Mouse (Mus musculus) testis, adult 2 months (tissue): ENCODE measurements around the gene Cela3a. TPM values are rescaled to one million over a fixed set of nuclear protein-coding genes. Genes with fewer than 3 reads are reported as not detected.

Source experiments
- H3K27ac ChIP-seq: fragments of 200-500 bp; 2 replicates; pipeline ENCODE4 v1.5.1; 2012; ENCODE audit warnings: low read depth, low read length; ENCODE audit not compliant: control insufficient read depth, insufficient read depth
- H3K27me3 ChIP-seq: fragments of 200-500 bp; 2 replicates; pipeline ENCODE4 v1.6.1; 2012; ENCODE audit warnings: mild to moderate bottlenecking, low read length, moderate library complexity; ENCODE audit not compliant: control insufficient read depth, insufficient read depth
- H3K36me3 ChIP-seq: fragments of 200-500 bp; 2 replicates; pipeline ENCODE4 v1.6.1; 2012; ENCODE audit warnings: mild to moderate bottlenecking, low read length; ENCODE audit not compliant: control insufficient read depth, insufficient read depth
- H3K4me1 ChIP-seq: fragments of 200-500 bp; 2 replicates; pipeline ENCODE4 v1.6.1; 2012; ENCODE audit warnings: low read length; ENCODE audit not compliant: control insufficient read depth, insufficient read depth
- H3K4me3 ChIP-seq: fragments of 200-500 bp; 2 replicates; pipeline ENCODE4 v1.5.1; 2012; ENCODE audit warnings: low read depth, mild to moderate bottlenecking, low read length, moderate library complexity, mixed read lengths; ENCODE audit not compliant: control insufficient read depth
- CTCF ChIP-seq: fragments of 200-500 bp; IDR thresholded peaks from 2 replicates; pipeline ENCODE4 v1.5.1; 2012; ENCODE audit warnings: low read depth, mild to moderate bottlenecking, inconsistent platforms, low read length, moderate library complexity; ENCODE audit not compliant: control insufficient read depth, insufficient read depth, insufficient replicate concordance
- POLR2A ChIP-seq: fragments of 200-500 bp; IDR thresholded peaks from 2 replicates; pipeline ENCODE4 v1.6.1; 2012; ENCODE audit warnings: low read depth, mild to moderate bottlenecking, inconsistent platforms, low read length, moderate library complexity; ENCODE audit not compliant: control insufficient read depth
- polyA plus RNA-seq: library from polyadenylated mRNA; depleted of rRNA; stranded (reverse); fragments of >200 nt; gene quantifications from 2 replicates; pipeline ENCODE4 v1.2.3, GENCODE M21; 2012

The Cela3a gene
- polyA plus RNA-seq, 1 experiment = not detected

DNA sequence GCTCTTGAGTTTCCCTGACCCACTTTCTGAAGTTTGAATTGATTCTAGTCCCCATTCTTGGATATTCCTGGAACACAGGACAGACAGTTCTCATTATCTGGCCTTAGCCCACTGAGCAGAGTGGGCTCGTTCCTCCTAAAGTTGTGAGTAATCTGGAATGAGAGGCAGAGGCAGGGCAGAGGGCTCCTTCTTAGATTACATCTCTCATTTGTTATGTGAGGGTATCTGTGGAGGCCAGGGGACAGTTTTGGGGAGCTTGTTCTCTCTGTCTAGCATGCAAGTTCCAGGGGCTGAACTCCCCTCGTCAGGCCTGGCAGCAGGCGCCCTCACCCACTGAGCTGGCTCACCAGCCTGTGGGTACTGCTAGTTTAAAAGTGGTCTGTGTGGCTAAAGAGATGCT, 30.5 kb downstream of the Cela3a start:
- TF ChIP-seq POLR2A = no peak
- no peak for TF ChIP-seq CTCF
- 0 out of 2 replicates have a peak, but pooled peaks cover 2% of the 10 kb centered on the region for H3K4me1 ChIP-seq

DNA sequence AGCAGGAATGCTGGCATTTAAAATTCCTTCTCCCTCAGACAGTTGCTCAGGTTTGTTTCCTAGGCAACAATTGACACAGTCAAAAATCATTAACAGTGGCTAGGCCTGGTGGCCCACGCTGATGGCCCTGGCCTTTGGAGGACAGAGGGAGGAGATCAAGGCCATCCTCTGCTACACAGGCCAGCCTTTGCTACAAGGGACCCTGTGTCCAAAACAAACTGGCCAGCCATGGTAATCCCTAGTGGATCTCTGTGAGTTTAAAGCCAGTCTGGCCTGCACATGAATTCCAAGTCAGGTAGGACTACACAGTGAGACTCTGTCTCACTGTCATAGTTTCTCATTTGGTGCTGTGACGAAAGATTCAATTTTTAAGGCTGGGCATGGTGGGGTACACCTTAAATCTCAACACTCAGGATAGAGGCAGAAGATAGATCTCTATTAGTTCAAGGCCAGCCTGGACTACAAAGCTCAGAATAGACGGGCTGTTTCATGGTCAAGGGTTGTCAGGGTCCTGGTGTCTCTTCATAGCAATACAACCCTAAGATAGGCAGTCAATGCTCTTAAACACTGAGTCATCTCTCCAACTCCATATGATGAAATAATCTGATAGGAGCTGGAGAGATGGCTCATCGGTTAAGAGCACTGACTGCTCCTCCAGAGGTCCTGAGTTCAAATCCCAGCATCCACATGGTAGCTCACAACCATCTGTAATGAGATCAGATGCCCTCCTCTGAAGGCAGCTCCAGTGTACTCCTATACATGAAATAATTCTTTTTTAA, 31.9 kb downstream of the Cela3a start:
- no peaks in the 10 kb centered on the region for H3K27me3 ChIP-seq
- no peak overlapping the region for H3K4me3 ChIP-seq
- H3K4me1 ChIP-seq = 0 out of 2 replicates have a peak, but pooled peaks cover 2% of the 10 kb centered on the region
- no peaks in the 10 kb centered on the region for H3K36me3 ChIP-seq
- no peak overlapping the region for H3K27ac ChIP-seq
- TF ChIP-seq CTCF (no peak), POLR2A (no peak)

More for the DNA sequence above, 30.5 kb downstream of the Cela3a start:
- Histone ChIP-seq H3K36me3 (no peaks in the 10 kb centered on the region), H3K27ac (no peak overlapping the region), H3K4me3 (no peak overlapping the region), H3K27me3 (no peaks in the 10 kb centered on the region)

DNA sequence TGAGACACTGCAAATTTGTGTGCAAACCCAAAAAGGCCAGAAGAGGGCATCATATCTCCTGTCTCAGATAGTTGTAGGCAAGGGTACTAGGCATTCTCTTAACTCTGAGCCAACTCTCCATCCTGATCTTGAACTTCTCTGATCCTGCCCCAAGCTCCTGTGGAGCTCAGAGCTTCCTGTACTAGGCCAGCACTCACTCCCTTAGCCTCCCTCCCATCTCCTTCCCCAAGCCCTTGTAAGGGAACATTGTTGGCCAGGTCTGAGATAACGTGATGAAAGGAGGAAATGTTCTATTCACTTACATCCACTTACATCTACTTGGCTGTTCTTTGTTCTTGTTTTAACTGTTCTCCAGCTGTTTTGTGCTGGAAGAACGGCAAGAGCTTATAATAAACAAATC, 32.8 kb downstream of the Cela3a start:
- no peak for TF ChIP-seq CTCF
- TF ChIP-seq POLR2A = no peak
- Histone ChIP-seq H3K27ac (peak overlapping the region; percentile 28; the same call in 1 of the 2 replicates), H3K27me3 (no peaks in the 10 kb centered on the region), H3K36me3 (no peaks in the 10 kb centered on the region), H3K4me1 (peaks cover 2% of the 10 kb centered on the region; the same call in 1 of the 2 replicates), H3K4me3 (no peak overlapping the region)

DNA sequence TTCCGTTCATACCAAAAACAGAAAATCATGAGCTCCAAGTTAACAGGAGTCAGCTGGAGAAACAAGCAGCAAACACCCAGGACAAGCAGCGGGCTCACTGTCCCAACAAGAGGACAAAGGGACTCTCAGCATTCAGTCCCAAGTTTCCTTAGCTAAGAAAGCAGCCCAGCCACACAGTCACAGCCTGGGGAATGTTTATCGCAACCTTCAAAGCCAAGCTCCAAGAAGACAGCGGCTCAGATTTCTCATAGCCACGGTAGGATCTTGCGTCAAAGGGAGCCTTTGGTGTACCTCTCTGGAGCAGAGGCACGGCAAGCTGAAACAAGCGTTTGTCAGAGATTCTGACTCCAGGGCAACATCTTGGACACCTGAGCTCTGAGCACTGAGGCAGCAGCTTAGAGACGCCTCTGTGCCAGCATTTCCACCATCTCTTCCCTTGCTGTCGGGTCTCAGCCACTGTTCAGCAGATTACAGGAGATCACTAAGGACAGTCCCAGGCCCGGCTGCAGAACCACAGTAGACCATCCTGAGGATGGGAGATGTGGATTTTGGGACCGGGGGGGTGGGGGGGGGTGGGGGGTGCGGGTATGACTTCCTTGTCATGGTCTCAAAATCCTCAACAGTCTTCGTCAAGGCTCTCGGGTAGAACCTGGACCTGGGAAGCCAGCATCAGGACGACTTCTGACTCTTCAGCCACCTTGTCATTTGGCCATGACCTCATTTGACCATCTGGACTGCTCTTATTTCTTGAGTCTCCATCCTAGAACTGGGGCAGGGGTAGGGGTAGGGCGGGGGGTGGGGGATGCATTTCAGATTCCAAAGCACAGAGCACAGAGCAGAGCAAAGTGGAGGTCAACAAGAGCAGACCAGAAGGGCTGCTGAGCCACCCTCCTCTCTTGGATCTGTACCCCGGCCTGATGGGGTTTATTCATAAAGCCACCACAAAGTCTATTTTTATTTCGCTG, 34.0 kb downstream of the Cela3a start:
- H3K4me3 ChIP-seq = no peak overlapping the region
- H3K4me1 ChIP-seq = peaks cover 2% of the 10 kb centered on the region; the same call in 1 of the 2 replicates
- no peaks in the 10 kb centered on the region for H3K27me3 ChIP-seq
- H3K36me3 ChIP-seq = no peaks in the 10 kb centered on the region
- no peak for TF ChIP-seq CTCF
- no peak for TF ChIP-seq POLR2A
- H3K27ac ChIP-seq = peak overlapping the region; percentile 9

DNA sequence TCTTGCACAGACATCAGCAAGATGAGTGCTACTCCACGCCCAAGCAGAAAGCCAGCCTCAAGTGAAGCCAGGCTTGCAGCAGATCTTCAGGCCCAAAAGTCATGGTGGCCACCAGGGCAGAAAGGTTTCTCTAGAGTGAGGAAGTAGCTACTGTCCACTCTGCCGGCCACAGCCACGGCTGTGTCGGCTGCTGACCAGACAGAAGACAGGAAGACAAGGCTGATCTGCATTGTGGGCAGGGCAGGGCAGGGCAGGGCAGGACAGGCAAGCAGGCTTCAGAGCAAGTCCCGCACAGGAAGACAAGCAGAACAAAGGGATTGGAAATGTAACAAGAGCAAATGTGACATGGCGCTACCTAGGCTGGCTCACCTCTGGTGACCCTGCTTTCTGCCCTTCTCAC, 35.9 kb downstream of the Cela3a start:
- Histone ChIP-seq H3K27me3 (no peaks in the 10 kb centered on the region), H3K27ac (0 out of 2 replicates have a peak overlapping the region, but pooled peaks have one; percentile 0), H3K4me1 (no peaks in the 10 kb centered on the region; the same call in 1 of the 2 replicates)

DNA sequence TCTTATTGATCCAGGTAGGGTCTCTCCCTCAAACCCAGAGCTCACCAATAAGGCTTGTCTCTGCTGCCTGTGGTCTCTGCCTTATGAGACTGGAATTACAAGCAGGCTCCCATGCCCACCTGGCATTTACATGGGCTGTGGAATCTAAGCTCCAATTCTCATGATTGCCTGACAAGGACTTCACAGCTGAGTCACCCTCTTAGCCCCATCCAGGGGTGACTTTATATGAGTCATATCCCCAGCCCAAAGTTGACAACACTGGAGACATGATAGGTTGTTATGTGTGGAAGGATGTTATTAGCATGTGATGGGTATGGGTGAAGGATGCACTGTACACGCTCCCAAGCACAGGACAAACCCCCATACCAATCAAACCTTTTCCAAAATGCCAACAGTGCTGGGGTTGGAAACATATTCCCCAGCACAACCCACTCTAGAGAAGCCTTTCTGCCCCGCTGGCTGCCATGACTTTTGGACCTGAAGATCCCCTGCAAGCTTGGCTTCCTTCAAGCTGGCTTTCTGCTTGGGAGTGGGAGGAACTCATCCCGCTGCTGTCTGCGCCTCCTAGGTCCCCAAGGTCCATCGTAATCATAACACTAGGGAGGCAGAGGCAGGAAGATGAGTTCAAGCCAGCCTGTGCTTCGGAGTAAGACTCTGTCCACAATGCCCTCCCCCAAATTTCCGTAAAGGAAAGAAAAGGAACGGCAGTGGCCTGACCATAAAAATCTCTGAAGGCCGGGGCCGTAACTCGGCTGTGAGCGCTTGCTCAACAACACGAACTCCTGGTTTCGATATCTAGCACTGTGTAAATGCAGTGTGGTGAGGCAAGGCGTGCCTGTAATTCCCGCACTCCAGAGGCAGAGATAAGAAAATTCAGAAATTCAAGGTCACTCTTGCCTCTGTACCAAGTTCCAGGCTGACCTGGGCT, 37.7 kb downstream of the Cela3a start:
- H3K36me3 ChIP-seq = no peaks in the 10 kb centered on the region
- no peaks in the 10 kb centered on the region for H3K27me3 ChIP-seq
- H3K27ac ChIP-seq = peak overlapping the region; percentile 43
- peak overlapping the region; percentile 15; the same call in 1 of the 2 replicates for H3K4me3 ChIP-seq
- H3K4me1 ChIP-seq = no peaks in the 10 kb centered on the region; the same call in 1 of the 2 replicates
- TF ChIP-seq CTCF = no peak
- 0 out of 2 replicates have a peak, but pooled peaks have one; percentile 10 for TF ChIP-seq POLR2A

More for the DNA sequence above, 35.9 kb downstream of the Cela3a start:
- Histone ChIP-seq H3K4me3 (peak overlapping the region; percentile 0; the same call in 1 of the 2 replicates), H3K36me3 (no peaks in the 10 kb centered on the region)
- TF ChIP-seq CTCF = no peak
- no peak; the same call in 1 of the 2 replicates for TF ChIP-seq POLR2A
